Mouse (Mus musculus) mouse trophoblast stem cell (cell line): ENCODE measurements around the gene Snrpa.

Source experiments
- in situ Hi-C, 2 experiments: fragments of 300-500 bp; cut with MseI, MboI; formaldehyde crosslinking; loops; 2 replicates in 1 of 2; 3 replicates in 1 of 2; pipeline ENCODE4 v1.15.1; 2025

Gene Snrpa

GRCm38 (mm10) chr7:27166614-27167474 lies 29.2 kb downstream of the Snrpa start, which contains the start of gene Egln2:
TSS of gene Egln2 (minus strand) at chr7:27166802.
- in situ Hi-C loops: no loop called here

GRCm38 (mm10) chr7:27166229-27166613 lies 29.9 kb downstream of the Snrpa start:
- in situ Hi-C loops: no loop called here

GRCm38 (mm10) chr7:27165696-27166095 lies 30.4 kb downstream of the Snrpa start:
- in situ Hi-C loops: no loop called here

GRCm38 (mm10) chr7:27165007-27165655 lies 30.9 kb downstream of the Snrpa start:
- in situ Hi-C loops: no loop called here

- in situ Hi-C loops: no loop called here
Measured at GRCm38 (mm10) chr7:27164112-27164947, 31.7 kb downstream of the Snrpa start.

GRCm38 (mm10) chr7:27163450-27163805 lies 32.6 kb downstream of the Snrpa start:
- in situ Hi-C loops: no loop called here

- in situ Hi-C loops: no loop called here
Measured at GRCm38 (mm10) chr7:27162780-27163449, 33.2 kb downstream of the Snrpa start.

GRCm38 (mm10) chr7:27161744-27162143 lies 34.3 kb downstream of the Snrpa start:
- in situ Hi-C loops: no loop called here

GRCm38 (mm10) chr7:27160921-27161320 lies 35.1 kb downstream of the Snrpa start:
- in situ Hi-C loops: no loop called here

GRCm38 (mm10) chr7:27159882-27160281 lies 36.2 kb downstream of the Snrpa start:
- in situ Hi-C loops: no loop called here

- in situ Hi-C loops: no loop called here
Measured at GRCm38 (mm10) chr7:27159256-27159655, 36.8 kb downstream of the Snrpa start.

GRCm38 (mm10) chr7:27158171-27158570 lies 37.9 kb downstream of the Snrpa start:
- in situ Hi-C loops: no loop called here

GRCm38 (mm10) chr7:27156005-27156404 lies 40.1 kb downstream of the Snrpa start:
- in situ Hi-C loops: no loop called here

GRCm38 (mm10) chr7:27153205-27153764 lies 42.8 kb downstream of the Snrpa start, which contains the start of gene Cyp2t4:
TSS of gene Cyp2t4 (plus strand) at chr7:27153714.
- in situ Hi-C loops: no loop called here
